Mouse (Mus musculus): ENCODE measurements around the gene Prepl. TPM values are rescaled to one million over a fixed set of nuclear protein-coding genes. Genes with fewer than 3 reads are reported as not detected.

Gene Prepl
- polyA plus RNA-seq, 1 experiment from 2014 or later: 31.0 TPM

DNA sequence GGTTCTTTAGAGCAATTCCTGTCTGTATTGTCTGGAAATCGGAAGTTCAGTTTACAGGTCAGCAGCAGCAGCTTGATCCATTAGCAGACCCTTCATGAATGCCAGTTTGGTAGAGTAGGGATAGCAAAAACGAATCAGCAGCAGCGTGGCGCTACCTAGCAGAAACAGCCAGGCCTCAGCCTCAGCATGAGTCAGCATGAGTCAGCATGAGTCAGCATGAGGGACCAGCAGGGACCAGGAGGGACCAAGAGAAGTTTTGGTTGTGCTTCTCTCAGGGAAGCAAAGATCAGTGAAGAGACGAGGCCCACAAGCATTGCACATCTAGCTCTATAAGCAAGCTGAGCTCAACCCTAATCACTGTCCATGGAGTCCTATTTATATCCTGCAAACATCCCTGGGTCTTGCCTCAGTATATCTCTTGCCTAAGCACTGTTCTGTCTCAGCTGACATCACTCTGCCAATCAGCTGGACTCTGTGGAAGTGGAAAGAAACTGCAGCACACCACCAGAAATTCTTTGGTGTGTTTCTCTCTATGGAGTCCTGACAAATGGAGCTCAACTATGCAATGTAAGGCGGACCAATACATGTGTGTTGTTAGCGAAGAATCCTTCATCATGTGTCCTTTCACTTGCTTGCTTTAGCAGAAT is 8.8 kb upstream of the Prepl start:
- ATAC-seq (replicated peaks; ENCODE audit: low FRiP score, low TSS enrichment, low read depth): no peak
- no peak overlapping the region for H3K9ac ChIP-seq (ENCODE audit: low read length)

DNA sequence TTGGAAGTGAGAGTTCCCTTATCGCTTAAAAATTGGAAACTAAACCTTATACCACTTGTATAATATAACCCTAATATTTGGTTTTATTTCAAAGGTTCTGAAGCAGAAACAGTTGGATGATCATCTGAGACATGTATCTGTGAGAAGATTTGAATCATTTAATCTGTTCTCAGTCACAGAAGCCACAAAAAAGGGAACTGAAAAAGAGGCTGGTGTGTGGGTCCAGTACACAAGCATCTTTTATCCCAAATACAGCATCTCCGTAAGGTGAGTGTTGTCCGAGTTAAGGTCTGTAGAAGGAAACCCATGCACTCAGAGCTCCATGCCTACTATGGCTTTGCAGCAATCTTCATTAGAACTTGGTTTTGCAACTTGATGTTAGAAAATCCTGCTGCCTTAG is 6.4 kb upstream of the Prepl start:
- H3K27ac ChIP-seq (ENCODE audit: low read depth): no peak overlapping the region
- peaks cover 5% of the 10 kb centered on the region; the same call in 1 of the 2 replicates for H3K9me3 ChIP-seq (ENCODE audit: control insufficient read depth, low read length)
- WGBS: 95% methylated on average over 3 of the region's 3 CpGs
- DNase-seq (ENCODE audit: low spot score) (no peak), ATAC-seq (replicated peaks; ENCODE audit: low FRiP score, low TSS enrichment, low read depth) (no peak)
- peaks cover 13% of the 10 kb centered on the region; the same call in 1 of the 2 replicates for H3K36me3 ChIP-seq (ENCODE audit: control insufficient read depth, insufficient read depth, low read length)
- no peaks in the 10 kb centered on the region for H3K27me3 ChIP-seq (replicated peaks; ENCODE audit: control insufficient read depth, insufficient read depth, low read length)
- H3K4me1 ChIP-seq (replicated peaks; ENCODE audit: control insufficient read depth, insufficient read depth, low read length): peaks cover 2% of the 10 kb centered on the region; the same call in 1 of the 2 replicates
- H3K9ac ChIP-seq (ENCODE audit: low read length): no peak overlapping the region
- no peak overlapping the region for H3K4me2 ChIP-seq (ENCODE audit: low read length)
- H3K4me3 ChIP-seq (ENCODE audit: low read depth, low read length): no peak overlapping the region

More for the DNA sequence above, 8.8 kb upstream of the Prepl start:
- H3K27me3 ChIP-seq (replicated peaks; ENCODE audit: control insufficient read depth, insufficient read depth, low read length): no peaks in the 10 kb centered on the region
- no peaks in the 10 kb centered on the region for H3K4me1 ChIP-seq (replicated peaks; ENCODE audit: control insufficient read depth, insufficient read depth, low read length)
- no peak overlapping the region for H3K4me3 ChIP-seq (ENCODE audit: low read depth, low read length)
- H3K4me2 ChIP-seq (ENCODE audit: low read length): no peak overlapping the region
- 89% methylated on average over 7 of the region's 7 CpGs for WGBS
- no peak for DNase-seq (ENCODE audit: low spot score)
- peaks cover 5% of the 10 kb centered on the region; the same call in 1 of the 2 replicates for H3K9me3 ChIP-seq (ENCODE audit: control insufficient read depth, low read length)
- no peak overlapping the region for H3K27ac ChIP-seq (ENCODE audit: low read depth)
- peaks cover 13% of the 10 kb centered on the region; the same call in 1 of the 2 replicates for H3K36me3 ChIP-seq (ENCODE audit: control insufficient read depth, insufficient read depth, low read length)

- Histone ChIP-seq H3K36me3 (ENCODE audit: control insufficient read depth, insufficient read depth, low read length) (no peaks in the 10 kb centered on the region), H3K9ac (ENCODE audit: low read length) (no peak overlapping the region), H3K4me3 (ENCODE audit: low read depth, low read length) (0 out of 2 replicates have a peak overlapping the region, but pooled peaks have one; percentile 92), H3K27me3 (replicated peaks; ENCODE audit: control insufficient read depth, insufficient read depth, low read length) (no peaks in the 10 kb centered on the region), H3K4me1 (replicated peaks; ENCODE audit: control insufficient read depth, insufficient read depth, low read length) (peaks cover 13% of the 10 kb centered on the region; the same call in 1 of the 2 replicates), H3K4me2 (ENCODE audit: low read length) (peak overlapping the region; percentile 88), H3K9me3 (ENCODE audit: control insufficient read depth, low read length) (no peaks in the 10 kb centered on the region), H3K27ac (ENCODE audit: low read depth) (no peak overlapping the region)
- 92% methylated on average over 6 of the region's 6 CpGs for WGBS
- ATAC-seq (replicated peaks; ENCODE audit: low FRiP score, low TSS enrichment, low read depth) (no peak), DNase-seq (ENCODE audit: low spot score) (no peak)
These were observed 1.7 kb upstream of the Prepl start for GRCm38 (mm10) chr17:85091762-85092161.

DNA sequence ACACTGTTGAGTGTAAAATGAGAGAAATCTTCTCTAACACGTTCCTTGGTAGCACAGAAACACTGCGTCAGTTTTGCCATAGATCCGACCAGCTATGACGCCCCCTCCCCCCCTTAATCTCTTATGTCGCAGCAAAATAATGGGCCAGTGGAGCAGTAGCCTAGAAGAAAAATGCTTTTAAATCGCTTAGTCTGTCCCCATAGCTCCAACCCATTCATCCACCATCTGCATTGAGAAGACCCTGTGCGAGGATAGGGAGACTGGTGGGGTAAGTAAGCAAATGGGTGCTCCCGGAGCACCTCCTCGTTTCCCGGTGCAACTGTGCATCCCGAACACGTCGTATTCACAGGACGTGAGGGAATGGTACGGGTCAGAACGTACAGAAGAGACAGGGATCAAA is 420 bp downstream of the Prepl start:
- Histone ChIP-seq H3K27me3 (replicated peaks; ENCODE audit: control insufficient read depth, insufficient read depth, low read length) (no peaks in the 10 kb centered on the region), H3K27ac (ENCODE audit: low read depth) (peak overlapping the region; percentile 83), H3K4me3 (ENCODE audit: low read depth, low read length) (peak overlapping the region; percentile 92), H3K4me1 (replicated peaks; ENCODE audit: control insufficient read depth, insufficient read depth, low read length) (peaks cover 13% of the 10 kb centered on the region; the same call in 1 of the 2 replicates), H3K36me3 (ENCODE audit: control insufficient read depth, insufficient read depth, low read length) (no peaks in the 10 kb centered on the region), H3K9me3 (ENCODE audit: control insufficient read depth, low read length) (no peaks in the 10 kb centered on the region), H3K9ac (ENCODE audit: low read length) (peak overlapping the region; percentile 56), H3K4me2 (ENCODE audit: low read length) (peak overlapping the region; percentile 88)
- ATAC-seq (replicated peaks; ENCODE audit: low FRiP score, low TSS enrichment, low read depth) (no peak), DNase-seq (ENCODE audit: low spot score) (no peak)
- WGBS: under 1% methylated on average over 16 of the region's 16 CpGs

- H3K36me3 ChIP-seq (ENCODE audit: control insufficient read depth, insufficient read depth, low read length): no peaks in the 10 kb centered on the region
- peak overlapping the region; percentile 88 for H3K4me2 ChIP-seq (ENCODE audit: low read length)
- DNase-seq (ENCODE audit: low spot score): no peak
- ATAC-seq (replicated peaks; ENCODE audit: low FRiP score, low TSS enrichment, low read depth): no peak
- WGBS: 56% methylated on average over 6 of the region's 6 CpGs
- H3K4me3 ChIP-seq (ENCODE audit: low read depth, low read length): peak overlapping the region; percentile 92
- H3K9me3 ChIP-seq (ENCODE audit: control insufficient read depth, low read length): no peaks in the 10 kb centered on the region
- no peaks in the 10 kb centered on the region for H3K27me3 ChIP-seq (replicated peaks; ENCODE audit: control insufficient read depth, insufficient read depth, low read length)
- H3K9ac ChIP-seq (ENCODE audit: low read length): no peak overlapping the region
- peaks cover 13% of the 10 kb centered on the region; the same call in 1 of the 2 replicates for H3K4me1 ChIP-seq (replicated peaks; ENCODE audit: control insufficient read depth, insufficient read depth, low read length)
- H3K27ac ChIP-seq (ENCODE audit: low read depth): no peak overlapping the region
These were observed 1.0 kb downstream of the Prepl start for GRCm38 (mm10) chr17:85089011-85089410.

- Histone ChIP-seq H3K36me3 (ENCODE audit: control insufficient read depth, insufficient read depth, low read length) (no peaks in the 10 kb centered on the region), H3K4me1 (replicated peaks; ENCODE audit: control insufficient read depth, insufficient read depth, low read length) (peaks cover 13% of the 10 kb centered on the region; the same call in 1 of the 2 replicates), H3K27me3 (replicated peaks; ENCODE audit: control insufficient read depth, insufficient read depth, low read length) (no peaks in the 10 kb centered on the region), H3K9ac (ENCODE audit: low read length) (no peak overlapping the region), H3K4me2 (ENCODE audit: low read length) (no peak overlapping the region), H3K9me3 (ENCODE audit: control insufficient read depth, low read length) (no peaks in the 10 kb centered on the region), H3K27ac (ENCODE audit: low read depth) (no peak overlapping the region), H3K4me3 (ENCODE audit: low read depth, low read length) (no peak overlapping the region)
- WGBS: 85% methylated on average over 11 of the region's 11 CpGs
- no peak for DNase-seq (ENCODE audit: low spot score)
- ATAC-seq (replicated peaks; ENCODE audit: low FRiP score, low TSS enrichment, low read depth): no peak
These were observed 1.6 kb downstream of the Prepl start for GRCm38 (mm10) chr17:85088401-85088800.

- Histone ChIP-seq H3K4me1 (replicated peaks; ENCODE audit: control insufficient read depth, insufficient read depth, low read length) (peaks cover 13% of the 10 kb centered on the region; the same call in 1 of the 2 replicates), H3K4me3 (ENCODE audit: low read depth, low read length) (no peak overlapping the region), H3K27ac (ENCODE audit: low read depth) (no peak overlapping the region), H3K4me2 (ENCODE audit: low read length) (no peak overlapping the region), H3K9me3 (ENCODE audit: control insufficient read depth, low read length) (no peaks in the 10 kb centered on the region), H3K27me3 (replicated peaks; ENCODE audit: control insufficient read depth, insufficient read depth, low read length) (no peaks in the 10 kb centered on the region), H3K9ac (ENCODE audit: low read length) (no peak overlapping the region), H3K36me3 (ENCODE audit: control insufficient read depth, insufficient read depth, low read length) (no peaks in the 10 kb centered on the region)
- DNase-seq (ENCODE audit: low spot score): no peak
- no peak for ATAC-seq (replicated peaks; ENCODE audit: low FRiP score, low TSS enrichment, low read depth)
- WGBS: 88% methylated on average over 5 of the region's 5 CpGs
These were observed 2.5 kb downstream of the Prepl start for GRCm38 (mm10) chr17:85087591-85087990.

- WGBS: 87% methylated on average over 1 of the region's 1 CpGs
- H3K9ac ChIP-seq (ENCODE audit: low read length): no peak overlapping the region
- no peak for DNase-seq (ENCODE audit: low spot score)
- H3K4me2 ChIP-seq (ENCODE audit: low read length): no peak overlapping the region
- ATAC-seq (replicated peaks; ENCODE audit: low FRiP score, low TSS enrichment, low read depth): no peak
- 0 out of 2 replicates have a peak, but pooled peaks cover 4% of the 10 kb centered on the region for H3K36me3 ChIP-seq (ENCODE audit: control insufficient read depth, insufficient read depth, low read length)
- no peaks in the 10 kb centered on the region for H3K27me3 ChIP-seq (replicated peaks; ENCODE audit: control insufficient read depth, insufficient read depth, low read length)
- peaks cover 11% of the 10 kb centered on the region; the same call in 1 of the 2 replicates for H3K4me1 ChIP-seq (replicated peaks; ENCODE audit: control insufficient read depth, insufficient read depth, low read length)
- H3K27ac ChIP-seq (ENCODE audit: low read depth): no peak overlapping the region
- no peaks in the 10 kb centered on the region for H3K9me3 ChIP-seq (ENCODE audit: control insufficient read depth, low read length)
- no peak overlapping the region for H3K4me3 ChIP-seq (ENCODE audit: low read depth, low read length)
These were observed 3.5 kb downstream of the Prepl start for GRCm38 (mm10) chr17:85086501-85086900.

DNA sequence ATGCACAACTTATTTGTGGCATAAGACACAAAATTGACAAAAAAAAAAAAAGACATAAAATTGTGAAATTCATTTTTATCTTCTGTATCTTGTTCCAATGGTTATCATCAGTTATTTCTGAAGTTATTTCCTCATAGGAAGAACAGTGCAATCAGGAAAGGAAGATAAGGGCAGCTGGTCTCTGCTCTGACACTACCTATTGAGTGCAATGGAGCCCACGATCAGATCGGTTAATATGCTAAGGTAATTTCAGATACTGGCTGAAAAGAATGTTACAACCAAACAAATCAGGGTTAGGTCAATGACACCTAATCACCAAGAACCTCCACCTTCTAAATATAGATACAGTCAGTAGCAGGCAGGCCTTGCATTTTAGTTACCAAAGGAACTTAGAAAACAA is 4.7 kb downstream of the Prepl start:
- Histone ChIP-seq H3K36me3 (ENCODE audit: control insufficient read depth, insufficient read depth, low read length) (peaks cover 12% of the 10 kb centered on the region), H3K9ac (ENCODE audit: low read length) (no peak overlapping the region), H3K4me2 (ENCODE audit: low read length) (no peak overlapping the region), H3K27ac (ENCODE audit: low read depth) (no peak overlapping the region), H3K4me1 (replicated peaks; ENCODE audit: control insufficient read depth, insufficient read depth, low read length) (peaks cover 10% of the 10 kb centered on the region; the same call in 1 of the 2 replicates), H3K9me3 (ENCODE audit: control insufficient read depth, low read length) (no peaks in the 10 kb centered on the region), H3K27me3 (replicated peaks; ENCODE audit: control insufficient read depth, insufficient read depth, low read length) (no peaks in the 10 kb centered on the region), H3K4me3 (ENCODE audit: low read depth, low read length) (no peak overlapping the region)
- 85% methylated on average over 2 of the region's 2 CpGs for WGBS
- DNase-seq (ENCODE audit: low spot score) (no peak), ATAC-seq (replicated peaks; ENCODE audit: low FRiP score, low TSS enrichment, low read depth) (no peak)
